Mouse (Mus musculus) adrenal gland, adult (tissue): ENCODE data around the gene Smad3.

ENCODE experiments used
- DNase-seq, 2 experiments: peaks; one replicate each; pipeline ENCODE4 v3.0.0; 2022 to 2023; ENCODE audit warnings: low spot score in 1 of 2; ENCODE audit not compliant: inconsistent age in 2 of 2

The Smad3 gene

DNA sequence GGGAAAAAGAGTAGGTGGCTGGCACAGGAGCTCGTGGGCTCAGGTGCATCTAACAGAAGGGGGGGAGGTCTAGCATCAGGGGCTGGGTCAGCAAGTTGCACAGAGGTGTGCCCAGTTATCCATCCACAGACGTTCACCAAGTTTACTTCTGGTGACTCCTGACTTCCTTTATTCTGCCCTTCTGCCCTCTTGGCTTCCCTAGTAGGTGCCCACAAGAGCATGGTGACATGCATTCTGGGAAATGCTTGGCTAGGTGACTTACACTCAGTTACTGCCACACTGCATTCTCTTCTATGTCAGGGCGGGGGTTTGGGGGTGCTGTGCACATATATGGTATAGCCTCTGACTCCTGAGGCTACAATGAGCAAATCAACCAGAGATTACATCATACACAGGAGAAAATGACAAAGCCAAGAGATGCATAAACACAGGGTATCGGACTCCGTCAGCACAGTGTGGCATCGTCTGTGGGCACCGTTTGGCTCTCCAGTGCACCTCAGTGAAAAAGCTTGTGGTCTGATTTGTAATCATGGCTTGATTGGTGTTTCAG, 54.5 kb downstream of the Smad3 start:
- DNase-seq: no peak

DNA sequence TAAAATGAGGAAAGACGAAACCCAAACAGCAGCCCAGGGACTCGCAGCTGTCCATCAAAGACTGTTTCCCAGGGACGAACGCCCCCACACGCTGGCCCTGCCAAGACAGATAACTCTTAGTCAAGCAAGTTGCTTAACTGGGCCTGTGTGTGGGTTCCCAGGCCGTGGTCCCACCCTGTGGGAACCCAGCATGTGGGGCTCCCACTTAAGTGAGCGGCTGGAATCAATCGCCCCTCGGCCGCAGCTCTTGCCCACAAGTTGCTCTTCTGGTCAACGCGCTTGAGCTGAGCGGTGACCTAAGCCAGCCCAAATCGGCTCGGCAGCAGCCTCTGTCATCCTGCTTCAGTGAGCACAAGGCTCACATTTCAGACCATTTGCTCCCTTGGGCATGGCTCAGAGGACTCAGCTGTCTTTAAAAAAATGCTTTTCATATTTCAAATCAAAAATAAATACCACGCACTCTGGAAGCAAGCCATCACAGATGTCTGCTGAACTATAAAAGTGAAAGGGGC, 55.2 kb downstream of the Smad3 start:
- peak; percentile 52 to 76 for DNase-seq

DNA sequence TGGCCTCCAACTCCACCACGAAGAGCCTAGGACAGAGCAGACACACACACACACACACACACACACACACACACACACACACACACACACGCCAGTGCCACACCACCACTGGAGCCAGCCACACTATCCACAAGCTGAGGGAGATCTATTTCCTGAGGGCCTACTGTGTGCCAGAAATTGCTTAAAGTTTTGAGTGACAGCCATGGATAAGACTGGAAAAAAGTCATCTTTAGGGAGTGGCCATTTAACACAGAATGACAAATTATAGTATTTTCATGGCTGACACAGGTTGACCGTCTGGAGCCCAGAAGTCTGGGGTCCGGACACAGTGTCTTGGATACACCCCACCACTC, 55.9 kb downstream of the Smad3 start:
- no peak for DNase-seq

DNA sequence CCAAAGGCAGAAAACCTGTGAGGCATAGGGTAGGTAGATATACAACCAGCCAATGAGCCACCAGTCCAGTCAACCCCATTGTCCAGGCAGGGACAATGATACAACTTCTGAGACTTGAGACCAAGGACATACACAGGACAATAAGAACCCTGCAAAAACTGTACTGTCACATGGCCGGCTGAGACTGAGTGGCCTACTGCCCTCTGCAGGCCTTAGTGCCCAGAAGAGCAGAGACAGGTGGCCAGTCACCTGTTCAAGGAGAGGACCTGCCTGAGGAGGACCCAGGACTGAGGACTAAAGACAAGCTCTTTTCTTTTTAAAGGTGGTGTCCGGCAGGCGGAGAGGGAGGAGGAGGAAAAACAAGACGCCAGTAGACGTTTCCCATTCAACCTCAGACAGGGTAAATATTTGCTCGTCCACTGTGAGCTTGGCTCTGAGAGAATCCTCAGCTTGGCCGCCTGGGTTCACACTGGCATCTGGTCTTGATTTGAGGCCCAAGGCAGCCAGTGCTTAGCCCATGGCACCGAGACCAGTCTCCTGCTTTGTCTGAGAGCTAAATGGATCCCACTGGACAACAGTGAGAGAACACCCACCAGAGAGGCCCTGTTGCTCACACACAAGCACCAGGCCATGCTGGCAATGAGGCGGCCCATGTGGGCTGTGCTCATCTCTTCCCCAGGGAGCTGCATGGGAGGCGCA, 56.4 kb downstream of the Smad3 start:
- peak in 1 of 2 experiments; percentile 18 for DNase-seq

DNA sequence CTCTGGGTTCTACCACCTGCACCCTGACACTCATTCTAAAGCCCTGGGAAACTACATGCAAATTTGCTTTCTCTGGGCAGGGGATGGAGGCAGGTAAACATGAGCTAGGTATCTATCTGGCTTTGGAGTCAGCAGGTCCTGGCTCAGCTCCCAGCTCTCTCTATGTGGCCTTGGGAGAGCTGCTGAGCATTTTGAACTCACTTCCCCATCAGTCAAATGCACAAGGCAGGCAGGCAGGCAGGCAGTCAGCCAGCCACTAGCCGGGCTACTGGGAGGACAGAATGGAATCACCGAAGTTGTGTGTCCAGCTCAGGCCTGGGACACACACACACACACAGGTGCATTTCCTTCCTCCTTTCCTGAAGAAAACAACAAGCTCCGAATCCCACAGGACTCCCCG, 58.6 kb downstream of the Smad3 start:
- DNase-seq: peak; percentile 81 to 86

DNA sequence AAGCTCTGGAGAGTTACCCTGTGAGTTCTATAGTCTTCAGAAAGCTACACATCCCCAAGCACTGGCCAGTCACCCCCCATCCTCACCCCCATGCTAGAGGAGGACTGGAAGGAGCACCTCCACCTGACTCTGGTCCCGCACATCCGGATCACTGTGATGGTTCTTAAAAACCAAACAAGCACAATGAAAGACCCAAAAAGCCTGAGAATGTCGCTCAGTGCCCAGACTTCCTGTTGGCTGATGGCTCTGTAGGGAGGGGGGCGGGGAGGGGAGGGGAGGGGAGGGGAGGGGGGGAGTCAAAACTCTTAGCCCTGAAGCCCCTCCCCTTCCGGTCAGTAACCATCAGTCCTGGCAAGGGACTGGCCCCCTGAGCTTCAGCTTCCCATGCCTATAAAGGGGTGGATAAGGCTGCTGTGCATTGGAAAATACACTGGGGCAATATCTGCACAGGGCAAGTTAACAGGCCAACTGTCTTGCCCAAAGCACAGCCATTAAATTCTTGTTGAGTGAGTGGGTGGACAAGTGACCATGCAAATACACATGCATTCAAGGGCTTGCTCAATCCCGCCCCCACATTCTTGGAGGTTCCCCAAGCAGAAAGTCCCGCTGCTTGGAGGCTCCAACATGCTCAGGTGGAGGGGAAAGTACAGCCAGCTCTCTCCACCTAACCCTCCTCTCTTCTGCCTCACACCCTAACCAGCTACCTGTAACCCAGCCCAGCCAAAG, 59.3 kb downstream of the Smad3 start:
- no peak for DNase-seq

DNA sequence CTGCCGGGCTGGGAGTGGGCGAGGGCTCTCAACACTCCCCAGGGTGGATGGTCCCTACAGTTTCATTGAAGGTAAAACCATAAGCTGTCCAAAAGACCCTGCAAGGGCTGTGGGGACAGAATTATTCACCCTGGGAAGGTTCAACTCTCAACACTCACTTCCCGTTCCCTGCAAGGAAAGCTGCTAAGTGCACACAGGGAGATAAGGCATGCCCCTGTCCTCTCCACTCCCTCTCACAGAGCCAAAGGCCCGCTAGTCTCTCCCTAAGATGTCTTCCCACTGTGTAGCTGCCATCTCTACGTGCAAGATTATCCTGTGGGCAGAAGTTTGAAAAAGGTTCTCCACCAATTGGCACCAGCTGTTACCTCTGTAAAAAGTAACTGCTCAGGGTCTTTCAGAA, 60.2 kb downstream of the Smad3 start:
- DNase-seq: no peak

DNA sequence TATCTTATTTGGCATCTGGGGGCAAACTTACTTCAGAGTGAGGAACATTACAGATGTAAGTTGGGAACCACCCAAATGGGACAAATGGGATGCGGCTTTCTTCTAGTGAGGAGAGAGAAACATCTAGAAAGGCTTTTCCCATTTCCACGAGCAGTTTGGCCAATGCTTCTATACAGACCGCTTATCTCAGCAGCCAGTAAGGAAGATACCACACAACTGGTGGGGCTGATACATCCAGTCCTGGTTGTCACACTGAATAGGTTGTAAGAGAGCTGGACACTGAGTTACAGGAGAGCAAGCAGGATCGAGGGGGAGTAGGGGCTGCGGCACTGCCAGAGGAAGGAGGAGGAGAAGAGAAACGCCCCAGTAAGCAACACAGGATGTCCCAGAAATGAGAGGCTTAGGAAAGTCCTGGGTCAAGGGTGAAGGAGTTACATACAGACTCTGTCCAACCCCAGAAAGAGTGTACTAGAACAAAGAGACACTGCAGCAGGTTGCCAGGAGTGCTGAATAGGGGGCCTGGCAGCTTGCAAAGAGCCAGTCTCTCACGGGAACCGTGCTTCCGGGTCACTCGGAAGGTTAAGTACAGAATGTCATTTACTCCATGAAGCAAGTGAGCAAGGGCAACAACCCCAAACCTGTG, 61.2 kb downstream of the Smad3 start:
- peak in 1 of 2 experiments; percentile 13 for DNase-seq

DNA sequence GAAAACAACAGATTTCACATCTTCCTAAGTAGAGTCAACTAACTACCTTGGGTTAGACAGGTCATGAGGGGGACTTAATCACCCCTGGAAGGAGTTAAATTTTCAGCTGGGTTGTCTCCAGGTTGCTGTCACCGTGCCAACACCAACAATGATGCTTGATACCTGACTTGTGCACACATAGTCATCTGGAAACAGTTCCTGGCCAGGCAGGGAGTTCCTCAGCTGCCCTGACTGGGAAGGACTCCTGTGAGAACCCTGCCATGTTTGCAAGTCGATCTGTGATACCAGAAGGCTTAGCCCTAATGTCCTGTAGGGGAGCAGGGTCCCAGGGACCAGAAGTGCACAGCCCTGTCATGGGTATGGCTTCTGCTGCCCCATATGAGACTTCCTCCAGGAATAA, 65.8 kb downstream of the Smad3 start:
- DNase-seq: no peak

DNA sequence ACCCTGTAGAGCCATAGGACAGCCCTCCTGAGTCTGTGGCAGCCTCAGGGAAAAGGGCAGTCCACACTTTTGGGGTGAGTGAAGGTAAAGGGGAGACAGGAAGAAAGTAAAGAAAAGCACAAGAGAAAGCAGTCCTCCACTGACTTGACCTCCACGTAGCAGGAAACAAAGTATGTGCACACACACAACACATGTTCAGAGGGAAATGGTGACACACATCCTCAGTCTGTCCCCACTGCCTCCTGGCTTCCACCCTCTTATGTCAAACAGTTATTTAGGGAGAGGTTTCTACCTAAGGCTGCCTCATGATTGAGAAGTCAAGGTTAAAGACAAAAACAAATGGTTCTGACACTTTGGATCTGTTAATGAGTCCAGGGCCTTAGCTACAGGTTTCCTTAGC, 67.3 kb downstream of the Smad3 start:
- DNase-seq: no peak

DNA sequence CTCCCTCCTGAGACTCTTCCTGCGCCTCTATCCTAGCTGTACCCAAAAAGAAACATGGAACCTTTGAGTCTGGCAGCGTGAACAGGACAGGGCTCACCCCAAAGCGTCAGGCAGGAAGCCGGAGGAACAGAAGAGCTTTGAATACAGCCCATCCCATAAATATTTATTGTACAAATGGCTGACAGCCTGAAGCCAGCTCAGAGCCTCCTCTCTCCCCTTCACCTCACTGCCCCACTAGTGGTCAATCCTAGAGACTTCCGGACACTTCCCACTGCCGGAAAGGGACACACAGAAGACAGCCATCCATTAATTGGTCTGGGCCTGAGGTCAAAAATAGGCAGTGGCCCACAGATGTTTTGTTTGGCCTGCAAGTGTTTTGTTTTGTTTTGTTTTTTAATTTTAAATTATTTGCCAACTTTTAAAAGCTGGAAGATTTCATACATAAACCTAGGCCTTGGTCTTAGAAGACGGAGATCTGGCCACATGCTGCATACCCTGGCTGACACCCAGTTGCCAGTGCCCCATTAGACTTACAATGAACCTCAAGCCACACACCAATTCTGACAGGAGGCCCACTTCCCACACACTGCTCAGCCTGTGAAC, 70.3 kb downstream of the Smad3 start:
- peak in 1 of 2 experiments; percentile 22 for DNase-seq

DNA sequence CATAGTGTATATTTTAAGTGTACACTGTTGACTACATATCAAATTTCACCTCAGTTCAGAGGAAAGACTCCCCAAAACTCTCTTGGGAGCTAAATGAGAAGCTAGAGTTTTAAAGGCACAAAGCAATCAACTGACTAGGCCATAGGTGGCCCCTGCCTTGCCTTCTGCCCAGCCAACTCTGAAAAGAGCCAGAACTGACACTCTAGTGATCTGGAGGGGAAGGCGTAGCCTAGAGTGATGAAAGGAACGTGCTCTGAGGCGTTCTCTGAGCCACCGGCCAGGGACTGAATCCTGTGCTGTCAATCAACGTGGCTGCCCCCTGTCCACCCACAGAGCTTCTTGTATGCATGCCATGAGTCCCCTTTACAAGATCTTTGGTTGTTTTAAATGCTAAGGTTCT, 72.4 kb downstream of the Smad3 start:
- DNase-seq: no peak

DNA sequence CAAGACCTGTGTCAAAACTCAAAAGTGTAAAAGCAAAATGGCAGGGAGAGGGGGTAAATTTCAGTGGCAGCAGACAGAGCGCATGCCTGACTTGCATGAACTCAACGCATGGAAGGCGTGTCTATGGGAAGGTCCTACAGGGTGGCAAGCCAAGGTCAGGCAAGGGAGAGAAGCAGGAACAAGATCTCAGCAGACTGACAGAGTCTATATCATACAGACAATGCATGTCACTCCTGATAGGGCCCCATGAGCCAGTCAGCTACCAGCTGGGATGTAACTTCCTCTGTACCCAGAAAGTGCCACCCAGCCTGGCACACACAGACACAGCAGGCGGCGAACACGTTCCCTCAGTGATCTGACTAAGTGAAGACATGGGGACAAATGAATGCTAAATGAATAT, 73.5 kb downstream of the Smad3 start:
- DNase-seq: no peak

DNA sequence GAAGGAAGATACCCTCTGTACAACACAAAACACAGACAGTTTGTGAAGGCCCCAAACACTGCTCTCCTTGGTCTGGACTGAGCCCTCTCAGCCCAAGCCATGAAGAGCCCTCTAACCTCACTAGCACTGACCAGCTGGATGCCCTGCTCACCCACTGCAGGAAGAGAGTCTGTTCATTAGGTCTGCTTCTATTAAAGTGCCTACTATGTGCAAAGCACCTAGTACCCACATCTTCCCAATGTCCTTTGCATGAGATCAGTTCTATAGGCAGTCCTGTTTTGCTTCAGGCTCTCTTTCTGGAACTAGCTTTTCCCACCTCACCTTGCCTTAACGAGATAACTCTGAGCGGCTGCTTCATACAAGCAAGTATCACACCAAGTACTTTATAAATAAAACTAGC, 74.9 kb downstream of the Smad3 start:
- no peak for DNase-seq

DNA sequence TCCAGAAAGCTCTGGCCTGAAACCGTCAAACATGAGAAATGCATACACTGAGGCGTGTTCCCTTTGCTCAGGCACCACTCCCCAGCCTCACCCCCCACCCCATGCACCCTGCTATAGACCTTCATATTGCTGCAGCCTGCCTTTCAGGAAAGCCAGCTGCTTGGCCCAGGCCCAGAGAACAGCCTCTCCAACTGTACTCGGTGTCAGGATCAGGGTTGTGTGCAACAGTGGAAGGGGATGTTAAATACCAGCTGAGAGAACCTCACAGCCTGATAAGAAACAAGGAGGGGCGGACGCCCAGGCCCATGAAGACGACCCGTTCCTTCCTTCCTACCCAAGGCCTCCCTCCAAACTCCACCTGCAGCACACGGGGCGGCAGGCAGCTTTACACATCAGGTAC, 75.5 kb downstream of the Smad3 start:
- no peak for DNase-seq

DNA sequence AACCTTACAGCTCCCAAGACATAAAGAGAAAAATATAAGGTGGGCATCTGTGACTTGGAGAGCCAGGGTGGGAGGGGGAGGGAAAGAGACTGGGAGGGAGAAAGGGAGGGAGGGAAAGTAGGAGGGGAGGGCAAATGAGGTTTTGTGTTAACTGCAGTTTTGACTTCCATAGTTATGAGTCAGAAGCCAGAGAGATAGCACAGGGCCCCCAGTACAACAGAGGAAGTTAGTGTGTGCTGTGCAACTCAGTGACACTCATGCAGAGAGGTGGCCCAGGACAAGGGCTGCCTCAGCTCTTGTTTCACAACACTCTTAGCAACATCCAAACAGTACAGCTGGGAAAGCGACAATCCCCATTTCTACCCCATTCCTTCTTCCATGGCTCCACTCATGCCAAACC, 79.7 kb downstream of the Smad3 start:
- peak in 1 of 2 experiments; percentile 48 for DNase-seq

DNA sequence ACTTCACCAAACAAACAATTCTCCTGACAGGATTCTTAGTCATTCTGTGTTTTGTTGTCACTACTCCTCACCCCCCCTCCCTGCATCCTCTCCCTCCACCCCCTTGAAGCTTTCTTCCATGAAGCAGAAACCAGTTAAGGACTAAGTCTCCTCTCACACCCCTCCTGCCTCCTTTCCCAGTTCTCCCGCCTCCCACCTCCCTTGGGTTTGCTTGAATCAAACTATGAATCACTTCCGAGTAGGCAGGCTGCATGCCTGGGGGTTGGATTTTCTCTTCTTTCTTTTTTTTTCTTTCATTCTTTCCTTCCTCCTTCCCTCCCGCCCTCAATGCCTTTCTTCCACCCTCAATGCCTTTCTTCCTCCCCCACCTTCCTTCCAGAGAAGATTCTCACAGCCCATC, 80.2 kb downstream of the Smad3 start:
- DNase-seq: peak in 1 of 2 experiments; percentile 64

DNA sequence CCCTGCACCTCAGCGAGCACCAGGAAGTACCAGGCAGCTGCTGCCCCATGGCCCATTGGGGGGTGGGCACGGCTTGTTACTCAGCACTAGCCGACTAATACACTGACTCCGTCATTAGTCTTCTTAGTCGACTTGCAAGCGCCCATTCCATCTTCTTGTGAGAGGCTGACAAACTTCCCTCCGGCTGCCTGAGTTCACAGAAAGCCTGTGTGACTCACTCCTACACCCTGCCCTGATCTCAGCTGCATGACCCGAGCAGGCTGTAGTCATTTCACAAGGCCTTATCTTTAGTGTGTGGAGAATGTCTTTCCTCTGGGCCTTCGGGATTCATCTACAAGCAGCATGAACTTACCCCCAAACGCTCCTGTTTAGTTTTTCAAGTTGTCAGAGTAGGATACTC, 83.2 kb downstream of the Smad3 start:
- DNase-seq: peak; percentile 72 to 85

DNA sequence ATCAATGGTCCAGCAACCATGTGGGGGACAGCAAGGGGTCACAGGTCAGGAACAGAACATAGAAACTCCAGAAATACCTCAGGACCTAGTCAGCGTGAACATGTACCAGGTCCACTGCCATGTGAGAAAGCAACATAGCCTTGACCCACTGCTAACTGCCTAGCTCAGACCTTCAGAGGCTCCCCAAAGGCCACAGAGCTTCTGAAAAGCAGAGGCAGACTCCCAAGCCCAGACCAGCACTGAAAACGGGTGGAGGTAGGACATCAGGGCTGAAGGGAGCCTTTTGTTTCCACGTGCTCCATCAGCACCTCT, 84.3 kb downstream of the Smad3 start:
- DNase-seq: peak; percentile 72 to 86

DNA sequence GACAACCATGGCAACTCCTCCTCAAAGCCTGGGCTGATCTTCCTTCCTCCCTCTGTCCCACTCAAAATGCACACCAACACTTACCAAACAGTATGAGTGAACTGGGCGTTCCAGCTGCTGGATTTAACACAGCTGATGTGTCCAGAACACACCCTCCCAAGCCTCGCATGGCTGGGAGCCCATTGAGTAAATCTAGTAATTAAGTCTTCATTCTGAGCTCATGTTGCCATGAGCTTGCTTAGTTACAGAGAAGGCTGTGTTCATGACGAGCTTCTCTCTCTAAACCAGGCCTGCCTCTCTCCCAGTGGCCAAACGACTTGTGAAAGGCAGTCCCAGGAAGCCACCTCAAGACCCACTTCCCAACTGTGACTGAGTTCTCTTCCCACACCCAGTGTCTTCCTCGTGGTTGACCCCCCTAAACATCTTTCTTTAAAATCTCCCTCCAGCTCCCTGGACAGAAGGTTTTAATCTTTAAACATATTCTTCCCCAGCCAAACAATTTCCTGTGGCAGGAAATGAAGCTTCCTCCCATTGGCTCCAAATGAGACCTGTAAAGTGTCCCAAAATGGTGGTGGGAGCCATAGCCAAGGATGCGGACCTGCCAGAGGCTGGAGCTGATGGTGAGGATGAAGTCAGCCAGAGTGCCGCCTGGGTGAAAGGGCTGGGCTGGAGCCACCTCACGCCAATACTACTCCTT, 84.8 kb downstream of the Smad3 start:
- DNase-seq: no peak

DNA sequence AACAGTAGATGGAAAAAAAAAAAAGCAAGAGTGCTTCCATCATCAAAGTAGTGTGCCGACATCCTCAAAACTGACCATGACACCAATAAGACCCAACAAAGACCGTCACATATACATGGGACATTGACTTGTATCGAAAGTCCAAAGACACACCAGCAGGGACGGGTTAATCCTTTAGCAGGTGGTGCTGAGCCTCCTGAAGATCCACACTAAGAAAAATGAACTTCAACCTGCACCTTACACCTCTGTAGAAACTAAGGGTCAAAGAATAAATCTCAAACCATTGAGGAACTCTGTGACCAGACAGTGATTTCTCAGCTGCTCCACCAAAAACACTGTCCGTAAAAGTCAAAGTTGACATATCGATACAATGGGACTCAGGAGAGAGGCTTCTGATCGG, 88.0 kb downstream of the Smad3 start:
- DNase-seq: no peak
